Mouse (Mus musculus) right cerebral cortex, postnatal 36 days (tissue): ENCODE measurements around the gene Ap5s1.

ENCODE experiments used
- DNase-seq, 2 experiments: peaks; one replicate each; pipeline ENCODE4 v3.0.0; 2022; ENCODE audit warnings: low spot score in 2 of 2, mixed read lengths in 1 of 2

The Ap5s1 gene

GRCm38 (mm10) chr2:131206778-131207177 is at the start of gene Ap5s1:
Ap5s1 (plus strand) TSS chr2:131207078.
- no peak for DNase-seq

- DNase-seq = peak in 1 of 2 experiments; percentile 30
These were observed 47.4 kb upstream of the Ap5s1 start for GRCm38 (mm10) chr2:131159491-131159910.

GRCm38 (mm10) chr2:131159938-131160581 is 46.8 kb upstream of the Ap5s1 start, which contains the start of gene 1700037H04Rik:
1700037H04Rik (minus strand) TSS chr2:131160081.
- peak; percentile 95 to 96 for DNase-seq

- DNase-seq = no peak
These were observed 46.2 kb upstream of the Ap5s1 start for GRCm38 (mm10) chr2:131160671-131161111.

- no peak for DNase-seq
These were observed 43.0 kb upstream of the Ap5s1 start for GRCm38 (mm10) chr2:131163924-131164323.

- DNase-seq = no peak
These were observed 40.7 kb upstream of the Ap5s1 start for GRCm38 (mm10) chr2:131166172-131166571.

- no peak for DNase-seq
These were observed 38.9 kb upstream of the Ap5s1 start for GRCm38 (mm10) chr2:131167984-131168383.

- no peak for DNase-seq
These were observed 38.0 kb upstream of the Ap5s1 start for GRCm38 (mm10) chr2:131168914-131169313.

GRCm38 (mm10) chr2:131170936-131171335 is 35.9 kb upstream of the Ap5s1 start:
- DNase-seq = no peak

- peak; percentile 62 to 67 for DNase-seq
These were observed 35.3 kb upstream of the Ap5s1 start for GRCm38 (mm10) chr2:131171401-131172104.

GRCm38 (mm10) chr2:131172322-131172721 is 34.6 kb upstream of the Ap5s1 start:
- DNase-seq = no peak

- DNase-seq = peak; percentile 36 to 61
These were observed 32.2 kb upstream of the Ap5s1 start for GRCm38 (mm10) chr2:131174700-131175099.

GRCm38 (mm10) chr2:131175286-131175944 is 31.5 kb upstream of the Ap5s1 start:
- DNase-seq = no peak

- no peak for DNase-seq
These were observed 31.0 kb upstream of the Ap5s1 start for GRCm38 (mm10) chr2:131175945-131176309.

- DNase-seq = no peak
These were observed 30.4 kb upstream of the Ap5s1 start for GRCm38 (mm10) chr2:131176491-131176890.

- DNase-seq = no peak
These were observed 28.9 kb upstream of the Ap5s1 start for GRCm38 (mm10) chr2:131177932-131178331.

- no peak for DNase-seq
These were observed 28.0 kb upstream of the Ap5s1 start for GRCm38 (mm10) chr2:131178828-131179245.

- DNase-seq = peak; percentile 44 to 54
These were observed 27.5 kb upstream of the Ap5s1 start for GRCm38 (mm10) chr2:131179246-131179886.

- DNase-seq = peak; percentile 68 to 74
These were observed 26.8 kb upstream of the Ap5s1 start, which contains the start of gene Cenpb for GRCm38 (mm10) chr2:131179990-131180587. Cenpb (minus strand) TSS chr2:131180067.

- no peak for DNase-seq
These were observed 20.5 kb upstream of the Ap5s1 start for GRCm38 (mm10) chr2:131186343-131186742.

- DNase-seq = peak; percentile 77 to 81
These were observed 19.9 kb upstream of the Ap5s1 start, which contains the start of the genes Cdc25b and Spef1 for GRCm38 (mm10) chr2:131186771-131187601. Cdc25b (plus strand) TSS chr2:131186949. Spef1 (minus strand) TSS chr2:131187282.
